Mouse (Mus musculus) left cerebral cortex, adult 2 months (tissue): ENCODE measurements around the gene Gm15114. TPM values are rescaled to one million over a fixed set of nuclear protein-coding genes. Genes with fewer than 3 reads are reported as not detected.
"Not testable (repeated sequence)": the region's sequence is repeated elsewhere in the genome, so short reads cannot be mapped to it uniquely, and the experiment has no call there.

ENCODE experiments used
- DNase-seq, 2 experiments: peaks; one replicate each; pipeline ENCODE4 v3.0.0; 2021 to 2022; ENCODE audit warnings: low spot score in 2 of 2, mixed read lengths in 1 of 2; ENCODE audit errors: extremely low spot score in 1 of 2
- H3K27ac ChIP-seq: fragments of 200-600 bp; 2 replicates; pipeline ENCODE4 v1.8.1; 2022
- H3K4me3 ChIP-seq: fragments of 200-600 bp; 2 replicates; pipeline ENCODE4 v1.8.1; 2022
- intact Hi-C: fragments of 180-260 bp; cut with DNase I; formaldehyde crosslinking; loops from one replicate; pipeline ENCODE4 v1.15.1; 2025
- long read RNA-seq, 2 experiments: library from polyadenylated mRNA; stranded (forward); transcript quantifications; one replicate each; pipeline ENCODE4 v2.0.0; 2021; ENCODE audit warnings: borderline mapping rate in 2 of 2
- total RNA-seq, 2 experiments: library from RNA; stranded (reverse); gene quantifications; 2 replicates each; pipeline ENCODE4 v1.2.3; 2021

Gm15114 gene
- total RNA-seq = not detected
- long read RNA-seq, experiment 1 = 0 reads
- long read RNA-seq, experiment 2 = 0 reads

DNA sequence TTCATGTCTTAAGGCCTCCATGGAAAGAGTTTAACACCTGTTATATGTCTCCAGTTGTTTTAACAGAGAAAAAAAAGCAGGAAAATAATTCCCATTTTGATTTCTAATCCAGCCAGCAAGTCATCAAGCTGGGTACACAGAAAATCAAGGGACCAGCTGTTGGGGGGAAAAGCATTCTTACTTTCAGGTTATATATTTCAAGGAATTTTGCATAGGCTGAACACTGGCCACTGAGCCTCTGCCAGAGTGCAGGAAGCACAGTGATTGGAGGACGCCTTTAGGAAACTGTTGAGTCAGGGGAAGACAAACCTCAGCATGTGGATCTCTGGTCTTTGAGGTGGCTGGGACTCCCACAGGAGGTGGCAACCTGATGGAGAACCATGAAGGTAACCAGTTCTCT is at the start of gene Gm15114:
Gene Gm15114, plus strand, starts transcription at position 301 of the 400 bp plus-strand sequence.
- H3K27ac ChIP-seq, H3K4me3 ChIP-seq, intact Hi-C loops, DNase-seq: not testable (repeated sequence)

Other genes starting within 250 kb of the Gm15114 start
- not detected for gene Gm8334, start 126.2 kb downstream of the Gm15114 start, total RNA-seq
- not detected for gene Gm15127, start 174.6 kb downstream of the Gm15114 start, total RNA-seq